Mouse (Mus musculus): ENCODE measurements around the gene Gpr85.
"Not testable (repeated sequence)": the region's sequence is repeated elsewhere in the genome, so short reads cannot be mapped to it uniquely, and the experiment has no call there.

- TF ChIP-seq CTCF (conservative IDR thresholded peaks at IDR 0.05 in 1 of 2, IDR thresholded peaks at IDR 0.05 in 1 of 2; ENCODE audit: low read depth in 2 of 2, low read length in 2 of 2); TCF12 (IDR thresholded peaks at IDR 0.05; ENCODE audit: low read depth, low read length); CHD2 (IDR thresholded peaks at IDR 0.05; ENCODE audit: low read length); USF1 (IDR thresholded peaks at IDR 0.05; ENCODE audit: low read depth, low read length); ELF1 (IDR thresholded peaks at IDR 0.05; ENCODE audit: low read depth, low read length); POLR2A (IDR thresholded peaks at IDR 0.05; ENCODE audit: low read depth, low read length); EP300 (IDR thresholded peaks at IDR 0.05; ENCODE audit: low read length); RCOR1 (conservative IDR thresholded peaks at IDR 0.05; ENCODE audit: low read depth, low read length); ZNF384 (IDR thresholded peaks at IDR 0.05; ENCODE audit: low read depth, low read length); ZMIZ1 (IDR thresholded peaks at IDR 0.05; ENCODE audit: low read depth, low read length); MAZ (IDR thresholded peaks at IDR 0.05; ENCODE audit: low read depth, low read length): not testable (repeated sequence)
These were observed 6.3 kb upstream of the Gpr85 start for GRCm38 (mm10) chr6:13846031-13846430.
